Mouse (Mus musculus) telencephalon, adult 2 months (tissue): ENCODE results near the gene Cers6.
A peak's percentile ranks its signal among the peaks of the same experiment; 100 is the strongest.

Experiments used
- DNase-seq: peaks from one replicate; pipeline ENCODE4 v3.0.0-alpha.2; 2011; ENCODE audit warnings: low read depth, low spot score

Cers6 gene

GRCm38 (mm10) chr2:68879071-68879651, 17.9 kb downstream of the Cers6 start:
- no peak for DNase-seq

DNA sequence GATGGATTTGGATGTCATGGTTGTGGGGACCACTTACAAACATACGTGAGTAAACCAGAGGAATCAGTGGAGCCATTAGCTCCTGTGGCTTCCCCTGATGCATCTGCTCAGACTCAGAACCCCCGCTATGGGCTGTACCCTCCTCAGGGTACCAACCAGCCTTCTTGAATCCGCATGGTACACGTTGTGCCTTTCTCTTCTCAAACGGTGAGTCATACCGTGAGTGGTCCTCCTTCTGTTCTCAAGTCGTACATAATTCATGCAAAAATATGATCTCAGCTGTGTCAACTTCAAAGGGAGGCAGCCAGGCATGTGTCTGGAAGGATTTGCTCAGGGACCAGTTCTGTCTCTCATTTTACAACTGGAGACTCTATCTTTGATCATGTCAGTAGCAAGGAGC, 23.3 kb downstream of the Cers6 start:
- DNase-seq = peak; percentile 89

GRCm38 (mm10) chr2:68885206-68885605, 24.0 kb downstream of the Cers6 start:
- no peak for DNase-seq

DNA sequence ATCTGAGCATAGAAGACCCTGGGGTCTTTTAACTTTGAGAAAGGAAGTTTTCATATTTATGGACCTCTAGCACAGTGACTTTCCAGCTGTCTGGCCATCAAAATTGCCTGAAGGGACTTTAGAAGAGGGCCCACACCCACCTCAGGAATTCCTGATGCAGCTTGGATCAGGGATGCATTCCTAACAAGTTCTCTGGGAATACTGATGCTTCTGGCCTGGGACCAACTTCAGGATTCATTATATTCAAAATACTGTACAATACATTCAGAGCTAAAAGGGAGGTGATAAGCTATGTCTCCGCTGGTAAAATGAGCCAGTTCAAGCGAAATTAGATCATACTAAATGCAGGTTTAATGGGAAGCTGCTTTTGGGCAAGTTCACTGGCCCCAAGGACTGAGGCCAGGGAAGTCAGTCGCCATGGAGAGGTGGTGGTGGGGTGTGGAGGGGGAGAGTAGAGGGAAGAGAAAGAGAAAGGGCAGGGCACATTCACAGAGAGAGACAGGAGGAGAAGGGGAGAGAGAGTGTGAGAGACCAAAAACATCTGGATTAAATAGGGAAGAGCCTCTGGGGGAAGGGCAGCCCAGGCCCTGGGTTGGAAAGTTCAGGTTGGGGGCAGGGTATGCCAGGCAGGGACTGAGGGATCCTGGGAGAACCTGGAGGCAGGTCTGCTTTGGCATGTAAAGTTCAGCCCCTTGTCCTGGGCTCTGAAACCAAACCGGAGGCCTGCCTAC, 24.7 kb downstream of the Cers6 start:
- no peak for DNase-seq

GRCm38 (mm10) chr2:68886661-68887060, 25.4 kb downstream of the Cers6 start:
- no peak for DNase-seq

DNA sequence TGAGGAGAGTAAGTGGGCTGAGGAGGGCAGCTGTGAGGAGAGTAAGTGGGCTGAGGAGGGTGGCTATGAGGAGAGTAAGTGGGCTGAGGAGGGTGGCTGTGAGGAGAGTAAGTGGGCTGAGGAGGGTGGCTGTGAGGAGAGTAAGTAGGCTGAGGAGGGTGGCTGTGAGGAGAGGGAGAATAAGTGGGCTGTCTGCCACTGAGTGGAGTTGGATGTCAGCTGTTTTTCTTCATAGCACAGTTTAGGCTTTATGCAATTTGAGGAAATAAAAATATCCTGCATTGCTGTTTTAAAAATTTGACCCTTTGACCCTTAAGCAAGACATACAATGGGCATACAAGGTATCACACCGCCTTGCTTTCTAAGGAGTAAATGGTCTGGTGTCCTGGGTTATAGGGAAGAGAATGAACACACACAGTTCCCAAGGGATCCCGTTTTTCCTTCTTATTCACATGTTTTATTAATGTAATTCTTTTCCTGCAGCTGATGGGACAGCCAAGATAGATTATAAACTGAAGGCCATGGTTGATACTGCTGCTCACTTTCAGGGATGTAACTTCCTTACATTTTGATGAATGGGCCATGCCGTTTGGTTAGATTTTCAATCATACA, 27.0 kb downstream of the Cers6 start:
- no peak for DNase-seq

GRCm38 (mm10) chr2:68889661-68890170, 28.5 kb downstream of the Cers6 start:
- no peak for DNase-seq

GRCm38 (mm10) chr2:68892476-68892875, 31.2 kb downstream of the Cers6 start:
- DNase-seq = no peak

DNA sequence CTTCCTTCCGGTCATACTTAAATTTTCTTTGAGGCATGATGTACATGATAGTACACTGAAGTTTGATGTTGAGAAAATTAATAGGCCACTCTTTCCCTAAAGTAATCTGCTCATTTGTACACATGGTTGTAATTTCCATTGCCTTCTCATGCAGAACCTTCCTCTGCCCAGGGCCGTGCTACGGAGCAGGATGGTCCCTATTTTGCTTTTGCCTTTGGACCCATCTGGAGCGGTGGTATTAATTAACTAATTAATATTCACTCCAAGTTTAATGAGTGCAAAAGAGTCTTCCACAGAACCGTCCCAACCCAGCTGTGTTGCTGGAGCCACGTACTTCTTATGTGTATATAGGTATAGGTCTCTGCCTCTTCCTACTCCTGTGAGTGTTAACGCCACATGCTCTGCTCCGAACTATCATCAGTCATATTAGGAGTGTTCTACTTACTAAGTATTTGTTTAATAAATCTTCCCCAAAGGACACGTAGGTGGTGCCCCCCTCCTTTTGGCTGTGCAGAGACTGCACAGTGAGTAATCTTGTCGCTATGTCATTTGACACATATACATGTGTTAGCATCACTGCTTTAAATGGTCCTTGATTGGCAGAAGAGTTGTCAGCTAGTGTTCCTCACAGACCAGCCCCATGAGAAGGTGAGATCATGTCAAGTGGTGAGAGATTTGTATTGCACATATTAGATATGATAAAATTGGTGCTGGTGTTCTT, 34.0 kb downstream of the Cers6 start:
- no peak for DNase-seq

GRCm38 (mm10) chr2:68896196-68896595, 35.0 kb downstream of the Cers6 start:
- DNase-seq = peak; percentile 86

- DNase-seq = no peak
Observed at GRCm38 (mm10) chr2:68899770-68900521, 38.7 kb downstream of the Cers6 start.

DNA sequence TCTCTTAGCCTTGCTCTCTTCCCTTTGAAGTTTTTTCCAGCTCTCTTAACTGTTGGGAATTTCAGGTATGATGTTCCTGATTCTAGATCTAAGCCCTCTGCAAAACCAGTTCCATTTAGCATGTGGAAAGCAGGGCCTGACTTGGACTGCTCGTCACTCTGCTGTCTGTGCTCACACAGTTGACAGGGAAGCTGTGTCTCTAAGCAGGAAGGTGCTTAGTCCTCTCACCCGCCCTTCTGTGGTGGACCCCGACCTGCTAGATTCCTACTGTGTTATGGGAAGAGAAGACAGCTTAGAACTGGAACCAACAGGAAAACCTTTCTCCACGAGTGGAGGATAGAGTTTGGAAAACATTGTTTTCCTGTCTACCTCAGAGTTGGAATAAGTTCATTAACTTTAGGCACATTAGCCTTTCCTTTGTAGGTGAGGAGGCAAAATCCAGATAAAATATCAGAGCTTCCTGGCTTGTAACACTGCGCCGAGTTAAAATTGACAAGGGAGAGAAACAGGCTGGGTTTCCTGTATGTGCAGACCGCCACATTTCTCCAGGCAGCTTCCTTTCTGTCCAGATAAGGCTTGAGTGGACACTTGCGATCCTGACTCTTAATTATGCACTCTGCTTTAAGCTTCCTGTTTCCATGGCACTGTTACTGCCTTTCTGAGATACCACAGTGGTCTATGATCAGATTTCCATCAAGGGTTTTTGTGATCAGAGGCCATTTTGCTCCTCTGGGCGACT, 39.6 kb downstream of the Cers6 start:
- no peak for DNase-seq

DNA sequence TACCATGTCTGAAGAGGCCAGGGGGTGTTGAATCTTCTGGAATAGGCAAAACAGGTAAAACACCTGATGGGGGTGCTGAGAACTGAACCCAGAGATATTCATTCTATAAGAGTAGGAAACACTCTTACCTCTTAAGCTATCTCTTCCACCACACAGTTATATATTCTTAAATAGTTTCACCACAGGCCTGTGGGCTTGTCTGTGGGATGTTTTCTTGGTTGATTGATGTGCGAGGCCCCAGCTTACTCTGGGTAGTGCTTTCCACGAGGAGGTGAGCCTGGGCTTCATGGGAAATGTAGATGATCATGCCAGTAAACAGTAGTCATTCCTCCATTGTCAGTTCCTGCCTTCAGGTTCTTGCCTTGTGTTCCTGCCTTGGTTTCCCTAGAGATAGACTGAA, 40.5 kb downstream of the Cers6 start:
- no peak for DNase-seq

GRCm38 (mm10) chr2:68902546-68902945, 41.3 kb downstream of the Cers6 start:
- DNase-seq = no peak

- no peak for DNase-seq
Observed at GRCm38 (mm10) chr2:68906921-68907320, 45.7 kb downstream of the Cers6 start.

- DNase-seq = peak; percentile 73
Observed at GRCm38 (mm10) chr2:68907721-68908463, 46.7 kb downstream of the Cers6 start.

- no peak for DNase-seq
Observed at GRCm38 (mm10) chr2:68910727-68911126, 49.5 kb downstream of the Cers6 start.

DNA sequence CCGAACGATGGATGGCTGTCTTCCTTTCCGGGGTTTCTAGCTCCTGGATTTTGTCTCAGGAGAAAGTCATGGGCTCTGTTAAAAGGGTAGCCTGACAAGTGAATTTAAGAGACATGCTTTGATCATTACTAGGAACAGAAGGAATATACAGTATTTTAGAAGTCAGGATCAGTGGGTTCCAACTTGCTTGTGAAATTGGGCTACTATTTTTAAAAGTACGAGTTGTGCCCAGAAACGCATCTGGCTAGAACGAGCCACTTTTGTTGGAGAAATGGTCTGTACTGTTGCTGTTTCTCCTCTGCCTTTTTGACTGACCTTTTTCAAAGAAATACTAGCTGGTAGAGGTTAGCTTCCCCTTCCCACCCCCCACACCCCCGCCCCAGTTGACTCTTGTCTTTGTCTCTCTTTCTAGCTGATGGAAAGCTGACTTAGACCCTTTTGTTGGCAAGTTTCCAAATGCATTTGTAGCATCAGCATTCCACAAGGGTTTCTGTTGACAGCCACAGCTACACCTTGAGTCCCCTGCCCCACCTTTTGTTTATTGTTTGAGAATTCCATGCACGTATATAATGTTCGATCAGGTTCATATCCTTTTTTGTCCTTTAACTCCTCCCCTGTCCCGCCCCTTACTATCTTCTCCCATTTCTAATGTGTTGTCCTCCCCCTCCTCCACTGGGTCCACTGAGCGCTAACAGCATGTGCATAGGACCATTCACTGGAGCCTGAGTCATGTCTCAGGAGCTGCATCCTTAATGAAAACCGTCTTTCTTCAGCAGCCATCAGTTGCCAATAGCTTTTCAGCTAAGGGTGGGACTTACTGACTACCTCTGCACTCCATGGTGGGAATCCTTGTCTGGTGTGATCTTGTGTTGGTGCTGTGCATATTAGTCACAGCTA, 50.6 kb downstream of the Cers6 start:
- peak; percentile 72 for DNase-seq

DNA sequence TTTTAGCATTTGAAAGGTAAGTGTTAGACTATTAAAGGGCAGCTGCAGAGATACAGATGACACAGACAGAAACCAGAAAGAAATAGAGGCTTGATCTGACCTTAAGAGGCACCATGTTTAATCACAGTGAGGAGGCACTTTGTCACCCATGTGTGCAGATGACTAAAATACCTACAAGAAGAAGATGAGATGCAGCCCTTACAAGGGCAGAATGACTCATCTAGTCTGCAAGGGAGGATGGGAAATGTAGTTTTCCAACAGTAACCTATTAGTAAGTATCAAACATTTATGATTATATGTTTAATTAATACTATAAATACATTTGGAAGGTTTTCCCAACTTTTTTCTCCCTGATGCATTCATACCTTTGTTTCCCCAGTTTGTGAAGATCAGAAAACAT, 54.5 kb downstream of the Cers6 start:
- no peak for DNase-seq
